Mouse (Mus musculus) cerebellum, adult 11-12 months (tissue): ENCODE data around the gene Cyp2c38.
"Not testable (repeated sequence)": the region's sequence is repeated elsewhere in the genome, so short reads cannot be mapped to it uniquely, and the experiment has no call there.

Experiments used
- DNase-seq: peaks from one replicate; pipeline ENCODE4 v3.0.0; 2022

The Cyp2c38 gene

GRCm38 (mm10) chr19:39462941-39463340 lies at the start of gene Cyp2c38:
Cyp2c38 (minus strand) TSS chr19:39463075.
- no peak for DNase-seq

- no peak for DNase-seq
These were observed 47.7 kb upstream of the Cyp2c38 start, which contains the start of gene Cyp2c39 for GRCm38 (mm10) chr19:39510534-39510933. Cyp2c39 (plus strand) TSS chr19:39510862.

GRCm38 (mm10) chr19:39509533-39509932 lies 46.7 kb upstream of the Cyp2c38 start:
- DNase-seq = no peak

- no peak for DNase-seq
These were observed 43.5 kb upstream of the Cyp2c38 start for GRCm38 (mm10) chr19:39506341-39506740.

GRCm38 (mm10) chr19:39483961-39484360 lies 21.1 kb upstream of the Cyp2c38 start:
- not testable (repeated sequence) for DNase-seq

- DNase-seq = no peak
These were observed 1.0 kb upstream of the Cyp2c38 start for GRCm38 (mm10) chr19:39463923-39464322.
